Mouse (Mus musculus) liver, adult 2 months (tissue): ENCODE results near the gene Bag6. TPM values are rescaled to one million over a fixed set of nuclear protein-coding genes. Genes with fewer than 3 reads are reported as not detected.

Experiments used
- DNase-seq: peaks from one replicate; pipeline ENCODE4 v3.0.0-alpha.2; 2011; ENCODE audit warnings: low read depth, low spot score; ENCODE audit errors: extremely low read depth
- H3K27ac ChIP-seq: fragments of 200-500 bp; replicated peaks from 2 replicates; pipeline ENCODE4 v1.5.1; 2012; ENCODE audit warnings: low read depth, mild to moderate bottlenecking, control low read depth, inconsistent platforms, low read length; ENCODE audit not compliant: insufficient read depth
- H3K27me3 ChIP-seq: fragments of 200-500 bp; 2 replicates; pipeline ENCODE4 v1.6.1; 2012; ENCODE audit warnings: mild to moderate bottlenecking, moderate library complexity, low read length, inconsistent platforms; ENCODE audit not compliant: control insufficient read depth, insufficient read depth
- H3K36me3 ChIP-seq: fragments of 200-500 bp; 2 replicates; pipeline ENCODE4 v1.6.1; 2012; ENCODE audit warnings: low read length, inconsistent platforms; ENCODE audit not compliant: control insufficient read depth, insufficient read depth
- H3K4me1 ChIP-seq: fragments of 200-500 bp; 2 replicates; pipeline ENCODE4 v1.6.1; 2011; ENCODE audit warnings: low read length; ENCODE audit not compliant: control insufficient read depth, insufficient read depth
- H3K4me3 ChIP-seq: fragments of 200-500 bp; 2 replicates; pipeline ENCODE4 v1.5.1; 2011; ENCODE audit warnings: low read depth, mild to moderate bottlenecking, control low read depth, low read length, moderate library complexity; ENCODE audit not compliant: insufficient read depth
- H3K79me2 ChIP-seq: fragments of 200-500 bp; 2 replicates; pipeline ENCODE4 v1.6.1; 2012; ENCODE audit warnings: inconsistent platforms, mild to moderate bottlenecking, low read length, moderate library complexity; ENCODE audit not compliant: control insufficient read depth, insufficient read depth
- H3K9ac ChIP-seq: fragments of 200-500 bp; 2 replicates; pipeline ENCODE4 v1.6.1; 2012; ENCODE audit warnings: low read depth, mild to moderate bottlenecking, control low read depth, inconsistent platforms, low read length
- CTCF ChIP-seq: fragments of 200-500 bp; IDR thresholded peaks from 2 replicates; pipeline ENCODE4 v1.5.1; 2011; ENCODE audit warnings: low read depth, low read length, control low read depth
- POLR2A ChIP-seq: fragments of 200-500 bp; IDR thresholded peaks from 2 replicates; pipeline ENCODE4 v1.6.1; 2011; ENCODE audit warnings: low read length, control low read depth; ENCODE audit not compliant: insufficient read depth; ENCODE audit errors: extremely low read depth
- WGBS: fragments of 180-500 bp; shearing (Covaris S2); methylation state at CpG from one replicate; pipeline ENCODE4 v1.1.7; 2018; 5-methylcytosine and 5-hydroxymethylcytosine counted together
- polyA plus RNA-seq: library from polyadenylated mRNA; depleted of rRNA; stranded (reverse); fragments of >200 nt; gene quantifications from 2 replicates; pipeline ENCODE4 v1.2.3, GENCODE M21; 2012
- total RNA-seq: library from RNA; depleted of rRNA; stranded (reverse); fragments of >200 nt; gene quantifications from 2 replicates; pipeline ENCODE4 v1.2.3, GENCODE M21; 2014

The Bag6 gene
- total and polyA plus RNA-seq, 2 experiments = 28.1 to 119 TPM

GRCm38 (mm10) chr17:35090166-35090932 is 44.6 kb upstream of the Bag6 start:
- Histone ChIP-seq H3K79me2 (peaks cover 7% of the 10 kb centered on the region), H3K4me3 (peak overlapping the region; percentile 99; the same call in 1 of the 2 replicates), H3K4me1 (peaks cover 4% of the 10 kb centered on the region; the same call in 1 of the 2 replicates), H3K9ac (peak overlapping the region; percentile 43; the same call in 1 of the 2 replicates), H3K27ac (peak overlapping the region; percentile 48), H3K36me3 (0 out of 2 replicates have a peak, but pooled peaks cover 2% of the 10 kb centered on the region), H3K27me3 (no peaks in the 10 kb centered on the region)
- TF ChIP-seq POLR2A (no peak), CTCF (no peak)
- 50% methylated on average over 8 of the region's 8 CpGs for WGBS
- peak; percentile 74 for DNase-seq

DNA sequence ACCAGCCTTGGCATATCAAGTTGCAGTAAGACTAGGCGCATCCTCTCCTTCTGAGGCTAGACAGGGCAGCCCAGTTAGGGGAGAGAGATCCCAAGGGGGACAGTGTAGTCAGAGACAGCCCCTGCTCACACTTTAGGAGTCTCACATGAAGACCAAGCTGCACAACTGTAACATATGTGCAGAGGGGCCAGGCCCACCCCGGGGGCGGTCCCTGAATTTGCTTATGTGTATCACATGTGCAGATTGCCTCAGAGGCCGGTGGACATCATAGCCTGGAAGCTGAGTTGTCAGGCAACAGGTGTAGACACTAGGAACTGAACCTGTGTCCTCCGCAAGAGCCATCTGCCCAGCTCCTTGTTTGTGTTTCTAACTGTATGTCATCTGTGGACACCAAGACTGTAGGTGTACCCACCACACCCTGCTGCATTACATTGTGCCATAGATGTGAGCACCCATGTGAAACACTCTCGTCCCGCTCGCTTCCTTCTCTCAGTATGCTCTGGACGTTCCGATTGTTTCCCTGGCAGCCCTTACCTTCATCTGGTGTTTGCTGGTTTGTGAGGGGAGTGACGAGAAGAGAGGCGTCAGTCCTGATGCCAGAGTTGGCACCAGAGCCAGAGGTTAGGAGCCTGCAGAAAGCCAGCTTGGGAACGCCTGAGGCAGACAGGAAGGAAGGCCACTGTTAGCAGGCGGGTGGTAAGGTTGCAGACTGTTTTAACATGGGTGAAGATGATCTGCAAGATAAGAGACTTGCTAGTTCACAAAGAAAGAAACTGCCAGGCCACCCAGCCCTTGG is 42.4 kb upstream of the Bag6 start:
- H3K36me3 ChIP-seq = 0 out of 2 replicates have a peak, but pooled peaks cover 2% of the 10 kb centered on the region
- H3K4me3 ChIP-seq = no peak overlapping the region
- peaks cover 7% of the 10 kb centered on the region for H3K79me2 ChIP-seq
- H3K9ac ChIP-seq = no peak overlapping the region
- WGBS = 90% methylated on average over 14 of the region's 14 CpGs
- H3K27ac ChIP-seq = no peak overlapping the region
- H3K4me1 ChIP-seq = peaks cover 4% of the 10 kb centered on the region; the same call in 1 of the 2 replicates
- TF ChIP-seq CTCF (no peak), POLR2A (no peak)
- no peak for DNase-seq
- H3K27me3 ChIP-seq = no peaks in the 10 kb centered on the region

- TF ChIP-seq POLR2A = no peak
- no peak for TF ChIP-seq CTCF
- Histone ChIP-seq H3K36me3 (peaks cover 3% of the 10 kb centered on the region; the same call in 1 of the 2 replicates), H3K27ac (no peak overlapping the region), H3K9ac (no peak overlapping the region), H3K79me2 (peaks cover 4% of the 10 kb centered on the region), H3K4me1 (peaks cover 4% of the 10 kb centered on the region; the same call in 1 of the 2 replicates), H3K4me3 (no peak overlapping the region), H3K27me3 (no peaks in the 10 kb centered on the region)
- no peak for DNase-seq
- 87% methylated on average over 15 of the region's 15 CpGs for WGBS
These were observed 40.3 kb upstream of the Bag6 start for GRCm38 (mm10) chr17:35094475-35095365.

GRCm38 (mm10) chr17:35096597-35096996 is 38.4 kb upstream of the Bag6 start:
- H3K4me1 ChIP-seq = no peaks in the 10 kb centered on the region
- 96% methylated on average over 12 of the region's 12 CpGs for WGBS
- peaks cover 4% of the 10 kb centered on the region; the same call in 1 of the 2 replicates for H3K79me2 ChIP-seq
- H3K4me3 ChIP-seq = no peak overlapping the region
- no peak for DNase-seq
- H3K9ac ChIP-seq = no peak overlapping the region
- TF ChIP-seq CTCF = no peak
- TF ChIP-seq POLR2A = no peak
- H3K27me3 ChIP-seq = no peaks in the 10 kb centered on the region
- peaks cover 6% of the 10 kb centered on the region for H3K36me3 ChIP-seq
- H3K27ac ChIP-seq = no peak overlapping the region

DNA sequence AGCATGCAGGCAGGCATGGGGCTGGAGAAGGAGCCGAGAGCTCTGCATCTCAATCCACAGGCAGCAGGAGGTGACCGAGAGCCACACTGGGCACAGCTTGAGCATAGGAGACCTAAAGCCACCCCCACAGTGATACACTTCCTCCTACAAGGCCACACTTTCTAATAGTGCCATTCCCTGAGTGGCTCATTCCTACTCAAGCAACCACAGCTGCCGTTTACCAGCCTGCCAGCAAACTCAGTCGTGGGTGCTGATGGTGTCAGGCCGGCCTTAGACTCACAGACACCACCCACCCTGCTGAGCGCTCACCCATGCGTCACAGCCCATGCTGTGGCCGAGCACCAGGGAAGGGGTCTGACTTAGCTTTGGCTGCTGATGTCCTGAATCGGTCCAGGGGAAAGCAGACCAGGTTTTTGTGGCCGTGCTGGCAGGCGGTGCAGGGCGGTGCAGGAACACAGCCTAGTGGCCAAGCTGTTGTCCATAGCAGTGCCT is 37.8 kb upstream of the Bag6 start:
- 94% methylated on average over 12 of the region's 12 CpGs for WGBS
- Histone ChIP-seq H3K36me3 (peaks cover 5% of the 10 kb centered on the region), H3K9ac (no peak overlapping the region), H3K27ac (no peak overlapping the region), H3K4me1 (no peaks in the 10 kb centered on the region), H3K4me3 (no peak overlapping the region), H3K79me2 (no peaks in the 10 kb centered on the region), H3K27me3 (no peaks in the 10 kb centered on the region)
- DNase-seq = no peak
- no peak for TF ChIP-seq POLR2A
- TF ChIP-seq CTCF = no peak
